Mouse (Mus musculus) midbrain, embryonic 13.5 days (tissue): Measurements from ENCODE around the gene Grap2. TPM values are rescaled to one million over a fixed set of nuclear protein-coding genes. Genes with fewer than 3 reads are reported as not detected.

ENCODE experiments used
- ATAC-seq: fragments of 200-750 bp; cut with Nextera tagmentation; 2 replicates; pipeline ENCODE4 v1.8.0; 2017; ENCODE audit warnings: mild to moderate bottlenecking, moderate TSS enrichment, moderate library complexity
- H3K27ac ChIP-seq: fragments of 300-500 bp; sonication (generic); 2 replicates; pipeline ENCODE4 v1.5.1; 2015; ENCODE audit warnings: inconsistent platforms, mild to moderate bottlenecking, moderate library complexity
- H3K27me3 ChIP-seq: fragments of 300-500 bp; sonication (generic); 2 replicates; pipeline ENCODE4 v1.6.1; 2015; ENCODE audit warnings: mild to moderate bottlenecking, inconsistent platforms
- H3K36me3 ChIP-seq: fragments of 300-500 bp; sonication (generic); 2 replicates; pipeline ENCODE4 v1.6.1; 2015; ENCODE audit warnings: mild to moderate bottlenecking, inconsistent platforms
- H3K4me1 ChIP-seq: fragments of 300-500 bp; sonication (generic); replicated peaks from 2 replicates; pipeline ENCODE4 v1.6.1; 2015; ENCODE audit warnings: inconsistent platforms
- H3K4me2 ChIP-seq: fragments of 300-500 bp; sonication (generic); replicated peaks from 2 replicates; pipeline ENCODE4 v1.6.1; 2015; ENCODE audit warnings: moderate library complexity, mild to moderate bottlenecking, inconsistent platforms
- H3K4me3 ChIP-seq: fragments of 300-500 bp; sonication (generic); replicated peaks from 2 replicates; pipeline ENCODE4 v1.5.1; 2015; ENCODE audit warnings: mild to moderate bottlenecking, inconsistent platforms
- H3K9ac ChIP-seq: fragments of 300-500 bp; sonication (generic); replicated peaks from 2 replicates; pipeline ENCODE4 v1.6.1; 2015; ENCODE audit warnings: mild to moderate bottlenecking, inconsistent platforms
- H3K9me3 ChIP-seq: fragments of 300-500 bp; sonication (generic); 2 replicates; pipeline ENCODE4 v1.6.1; 2016; ENCODE audit warnings: mild to moderate bottlenecking, inconsistent platforms
- WGBS: fragments of 180-500 bp; shearing (Covaris S2); methylation state at CpG from one replicate; pipeline ENCODE4 v1.1.7; 2015; 5-methylcytosine and 5-hydroxymethylcytosine counted together
- polyA plus RNA-seq: library from polyadenylated mRNA; unstranded; fragments of >200 nt; fragmentation: Nextera tagmentation; extraction: Ambion mirVana; gene quantifications from 2 replicates; pipeline ENCODE4 v1.2.1, GENCODE M21; 2015

Gene Grap2
- polyA plus RNA-seq, result 1.0 and 1.6 TPM in 2 replicates

DNA sequence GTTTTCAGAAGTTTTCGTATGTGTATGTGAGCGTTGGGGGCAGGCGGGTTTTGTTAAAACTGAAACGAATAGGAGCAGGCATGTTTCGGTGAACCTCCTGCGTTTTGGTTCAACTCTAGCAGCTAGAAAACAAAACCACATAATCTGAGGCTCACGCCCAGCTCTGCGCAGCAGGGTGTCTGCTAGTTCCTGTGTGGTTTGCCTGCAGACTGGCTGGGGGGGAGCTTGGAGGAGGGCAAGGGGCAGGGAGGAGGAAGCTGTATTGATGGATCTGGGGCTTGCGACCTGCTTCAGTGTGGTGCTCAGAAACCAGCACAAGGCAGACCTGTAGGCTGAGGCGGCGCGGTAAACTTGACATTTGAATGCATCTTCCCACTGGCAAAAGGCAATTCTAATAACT, at the start of gene Grap2:
Grap2 (plus strand) TSS at position 304 of the 400 bp plus-strand sequence.
- Histone ChIP-seq H3K4me3 (no peak within 1 kb of the TSS), H3K27me3 (peaks cover 8% of the 10 kb centered on the region; the same call in 1 of the 2 replicates), H3K36me3 (no peaks in the 10 kb centered on the region), H3K9me3 (no peaks in the 10 kb centered on the region), H3K4me2 (no peak within 1 kb of the TSS), H3K4me1 (peaks cover 6% of the 10 kb centered on the region), H3K9ac (no peak within 1 kb of the TSS), H3K27ac (no peak within 1 kb of the TSS)
- no peak for ATAC-seq
- WGBS, result 62% methylated on average over 12 of the region's 12 CpGs

DNA sequence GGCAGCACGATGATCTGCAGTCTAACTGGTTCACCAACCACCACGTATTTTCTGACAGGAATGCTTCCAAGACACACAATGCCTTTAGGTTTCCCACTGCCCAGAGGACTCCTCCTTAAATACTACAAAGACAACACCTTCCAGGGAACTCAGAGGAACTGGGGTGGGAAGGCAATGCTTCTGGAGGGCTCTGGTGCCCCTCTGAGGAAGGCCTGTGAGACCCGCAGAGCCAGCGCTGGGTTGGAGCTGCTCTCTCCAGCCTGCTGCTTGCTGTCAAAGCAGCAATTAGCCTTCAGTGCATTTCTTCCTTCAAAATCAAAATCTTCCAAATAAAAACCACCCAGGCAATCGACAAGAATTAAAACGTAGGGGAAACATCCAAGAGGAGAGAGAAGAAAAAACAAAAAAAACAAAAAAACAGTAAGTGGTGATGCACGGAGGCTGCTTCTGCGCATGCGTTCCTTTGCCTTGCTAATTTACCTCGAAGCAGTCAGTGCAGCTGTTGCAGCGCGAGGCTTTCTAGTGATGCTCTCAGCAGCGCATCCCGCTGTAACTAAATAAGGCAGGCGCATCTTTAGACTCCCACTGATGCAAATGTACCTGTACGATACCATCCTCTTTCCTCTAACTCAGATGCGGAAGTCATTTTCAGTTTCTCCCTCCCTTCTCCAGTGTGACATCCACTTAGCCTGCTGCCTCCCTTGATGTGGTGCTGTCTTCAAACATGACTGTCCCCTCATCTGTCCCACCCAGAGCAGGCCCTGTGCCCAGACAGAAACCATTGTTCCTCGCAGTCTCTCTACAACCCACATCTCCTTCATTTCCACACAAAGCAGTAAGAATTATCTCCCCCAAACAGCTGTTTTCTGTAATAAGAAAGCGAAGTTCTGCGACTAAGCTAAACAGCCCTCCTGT, 42.2 kb upstream of the Grap2 start:
- no peaks in the 10 kb centered on the region for H3K36me3 ChIP-seq
- peaks cover 12% of the 10 kb centered on the region for H3K4me1 ChIP-seq
- no peaks in the 10 kb centered on the region for H3K9me3 ChIP-seq
- H3K27me3 ChIP-seq, result no peaks in the 10 kb centered on the region
- no peak overlapping the region for H3K4me3 ChIP-seq
- H3K27ac ChIP-seq, result peak overlapping the region; percentile 70
- 0 out of 2 replicates have a peak, but pooled peaks have one; percentile 65 for ATAC-seq
- WGBS, result 30% methylated on average over 20 of the region's 20 CpGs
- H3K9ac ChIP-seq, result peak overlapping the region; percentile 46; the same call in 1 of the 2 replicates
- H3K4me2 ChIP-seq, result peak overlapping the region; percentile 27

DNA sequence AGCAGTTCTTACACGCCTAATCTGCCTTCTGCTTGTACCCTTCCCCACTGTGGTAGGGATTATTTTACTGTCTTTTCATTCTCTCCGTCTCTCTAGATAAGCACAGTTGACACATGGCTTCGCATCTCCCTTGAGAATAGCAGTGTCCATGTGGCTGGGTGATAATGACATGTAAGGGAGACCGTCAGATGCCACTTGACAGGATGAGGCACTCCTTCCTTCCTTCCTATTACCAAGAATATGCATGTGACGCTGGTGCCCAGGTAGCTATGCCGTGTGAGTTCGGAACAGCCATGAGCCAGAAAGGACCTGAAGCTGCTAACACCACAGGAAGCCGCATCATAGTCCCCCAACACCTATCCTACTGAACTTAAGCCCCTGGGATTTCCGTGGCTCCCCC, 41.4 kb upstream of the Grap2 start:
- Histone ChIP-seq H3K4me3 (no peak overlapping the region), H3K27ac (no peak overlapping the region), H3K36me3 (no peaks in the 10 kb centered on the region), H3K27me3 (no peaks in the 10 kb centered on the region), H3K9me3 (no peaks in the 10 kb centered on the region), H3K4me2 (no peak overlapping the region), H3K9ac (no peak overlapping the region), H3K4me1 (peaks cover 12% of the 10 kb centered on the region)
- 76% methylated on average over 9 of the region's 9 CpGs for WGBS
- no peak for ATAC-seq

DNA sequence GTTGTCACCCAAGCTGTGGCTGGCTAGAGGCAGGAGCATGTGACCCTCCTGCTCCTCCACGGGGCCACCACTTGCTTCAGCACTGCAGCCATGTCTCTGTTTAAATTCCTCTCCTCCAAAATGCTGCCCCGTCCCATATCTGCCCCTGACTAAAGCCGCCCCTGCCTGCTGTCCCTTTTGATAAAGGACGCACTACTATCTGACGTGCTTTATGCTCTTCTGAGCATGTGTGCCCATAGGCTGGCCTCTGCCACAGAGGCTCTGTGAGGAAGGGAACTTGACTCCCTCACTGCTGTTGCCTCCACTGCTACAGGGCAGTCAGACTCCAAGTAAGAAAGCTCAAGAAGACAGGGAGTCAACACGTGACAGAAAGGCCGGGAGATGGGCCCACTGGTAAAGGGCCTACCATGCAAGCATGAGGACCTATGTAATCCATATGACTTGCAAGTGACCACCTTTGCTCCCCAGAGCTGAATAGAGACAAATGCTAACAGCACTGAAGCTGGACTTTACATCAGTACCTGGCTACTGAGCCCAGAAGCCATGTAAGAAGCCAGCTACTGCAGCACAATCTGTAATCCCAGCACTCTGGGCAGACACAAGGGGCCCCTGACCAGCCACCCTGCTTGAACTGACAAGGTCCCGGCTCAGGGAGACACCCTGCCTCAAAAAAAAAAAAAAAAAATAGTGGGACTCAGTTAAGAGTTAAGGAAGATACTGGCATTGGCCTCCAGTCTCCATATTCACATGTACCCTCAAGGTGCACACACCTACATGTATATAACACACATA, 39.9 kb upstream of the Grap2 start:
- Histone ChIP-seq H3K4me3 (no peak overlapping the region), H3K9me3 (no peaks in the 10 kb centered on the region), H3K4me1 (peaks cover 12% of the 10 kb centered on the region), H3K27me3 (no peaks in the 10 kb centered on the region), H3K4me2 (no peak overlapping the region), H3K9ac (no peak overlapping the region), H3K27ac (no peak overlapping the region), H3K36me3 (no peaks in the 10 kb centered on the region)
- 86% methylated on average over 8 of the region's 8 CpGs for WGBS
- ATAC-seq, result no peak

DNA sequence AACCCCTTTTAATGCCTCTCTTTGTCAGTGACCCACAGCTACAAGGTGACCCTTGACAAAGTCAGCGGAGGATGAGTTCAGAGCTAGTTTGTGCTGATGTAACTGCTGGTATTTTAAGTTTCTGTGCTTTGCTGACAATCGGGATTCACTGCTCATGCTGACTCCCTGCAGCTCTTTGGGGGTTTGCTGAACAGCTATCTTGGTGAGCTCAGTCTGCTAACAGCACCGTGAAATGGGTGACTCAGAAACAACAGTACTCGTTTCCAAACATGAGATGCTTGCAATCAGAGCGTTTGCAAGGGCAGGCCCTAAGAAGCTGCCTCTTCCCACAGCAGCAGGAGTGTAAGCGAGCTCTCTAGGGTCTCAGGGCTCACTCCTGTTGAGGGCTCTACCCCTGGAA, 39.1 kb upstream of the Grap2 start:
- no peaks in the 10 kb centered on the region for H3K27me3 ChIP-seq
- H3K36me3 ChIP-seq, result no peaks in the 10 kb centered on the region
- no peak for ATAC-seq
- no peaks in the 10 kb centered on the region for H3K9me3 ChIP-seq
- H3K9ac ChIP-seq, result no peak overlapping the region
- no peak overlapping the region for H3K27ac ChIP-seq
- H3K4me3 ChIP-seq, result no peak overlapping the region
- no peak overlapping the region for H3K4me2 ChIP-seq
- 59% methylated on average over 6 of the region's 6 CpGs for WGBS
- peaks cover 12% of the 10 kb centered on the region for H3K4me1 ChIP-seq

DNA sequence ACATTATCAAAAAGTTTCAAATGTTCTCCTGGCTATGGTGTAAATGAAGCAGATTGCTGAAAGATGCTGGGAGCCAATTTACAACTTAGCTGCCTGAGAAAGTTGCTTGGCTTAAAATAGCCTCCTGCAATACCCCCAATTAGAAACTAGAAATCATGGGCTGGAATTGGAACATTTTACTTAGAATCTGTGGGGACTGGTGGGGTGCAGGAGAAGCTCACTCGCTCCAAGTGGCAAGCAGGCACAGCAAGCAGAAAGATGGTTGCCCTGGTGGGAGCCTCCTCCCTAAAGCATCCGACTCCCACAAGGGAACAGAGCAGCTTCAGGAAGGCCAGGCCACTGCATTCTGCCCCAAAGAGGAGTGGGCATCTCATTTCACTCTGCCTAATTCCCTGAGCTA, 36.3 kb upstream of the Grap2 start:
- no peaks in the 10 kb centered on the region for H3K9me3 ChIP-seq
- ATAC-seq, result no peak
- 72% methylated on average over 2 of the region's 2 CpGs for WGBS
- no peak overlapping the region for H3K4me3 ChIP-seq
- no peak overlapping the region for H3K4me2 ChIP-seq
- no peaks in the 10 kb centered on the region for H3K4me1 ChIP-seq
- H3K36me3 ChIP-seq, result no peaks in the 10 kb centered on the region
- no peaks in the 10 kb centered on the region for H3K27me3 ChIP-seq
- H3K9ac ChIP-seq, result no peak overlapping the region
- no peak overlapping the region for H3K27ac ChIP-seq

DNA sequence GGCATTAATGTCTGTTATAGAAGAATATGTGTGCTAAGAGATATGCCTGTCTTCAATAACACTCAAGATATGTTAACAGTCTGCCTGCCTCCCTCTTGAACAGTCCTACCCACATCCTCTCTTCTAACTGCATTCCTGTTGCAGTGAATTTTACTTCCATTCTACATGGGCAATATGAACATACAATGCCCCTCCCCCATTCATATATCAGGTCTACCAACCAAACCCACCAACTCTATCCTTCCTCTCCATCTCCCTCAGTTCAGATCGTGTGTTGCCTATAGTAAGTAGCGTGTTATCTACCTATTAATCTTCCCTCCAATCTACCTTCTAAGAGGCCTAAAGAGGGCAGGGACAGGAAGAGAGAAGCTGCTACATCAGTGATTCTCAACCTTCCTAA, 34.3 kb upstream of the Grap2 start:
- Histone ChIP-seq H3K27me3 (no peaks in the 10 kb centered on the region), H3K27ac (no peak overlapping the region), H3K4me2 (no peak overlapping the region), H3K4me1 (no peaks in the 10 kb centered on the region), H3K4me3 (no peak overlapping the region), H3K9ac (no peak overlapping the region), H3K36me3 (no peaks in the 10 kb centered on the region), H3K9me3 (no peaks in the 10 kb centered on the region)
- ATAC-seq, result no peak
- WGBS, result 97% methylated on average over 2 of the region's 2 CpGs

DNA sequence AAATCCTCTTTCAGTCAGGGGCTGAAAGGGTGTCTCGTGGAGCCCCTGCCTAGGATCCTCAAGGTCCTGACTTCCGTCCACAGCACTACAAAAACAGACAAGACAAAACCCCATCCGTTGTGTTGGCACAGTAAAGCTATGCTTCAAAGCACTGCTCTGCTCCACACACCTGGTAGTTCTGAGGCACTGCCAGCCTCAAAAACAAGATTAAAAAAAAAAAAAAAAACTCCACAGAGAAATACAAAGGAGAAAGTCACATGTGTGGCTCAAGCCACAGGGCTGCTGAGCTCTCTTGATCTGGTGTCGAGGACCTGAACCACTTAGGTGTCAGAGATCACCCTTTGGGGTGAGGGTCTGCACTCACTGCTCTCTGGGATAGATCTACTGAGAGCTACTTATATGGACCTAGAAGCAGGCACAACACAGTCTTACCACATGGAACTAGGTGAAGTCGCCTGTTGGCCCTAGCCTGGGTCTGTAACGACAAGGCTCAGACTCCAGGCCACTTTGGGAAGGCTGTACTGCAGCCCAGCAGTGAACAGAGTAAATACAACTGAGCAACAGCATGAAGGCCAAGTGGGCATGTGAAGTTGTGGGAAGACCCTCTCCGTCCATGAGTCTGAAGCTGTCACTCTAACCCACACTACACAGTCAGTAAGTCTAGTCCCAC, 33.6 kb upstream of the Grap2 start:
- Histone ChIP-seq H3K4me1 (no peaks in the 10 kb centered on the region), H3K36me3 (no peaks in the 10 kb centered on the region), H3K27me3 (no peaks in the 10 kb centered on the region), H3K9ac (no peak overlapping the region), H3K9me3 (no peaks in the 10 kb centered on the region), H3K4me3 (no peak overlapping the region), H3K4me2 (no peak overlapping the region), H3K27ac (no peak overlapping the region)
- ATAC-seq, result no peak
- 85% methylated on average over 7 of the region's 7 CpGs for WGBS

DNA sequence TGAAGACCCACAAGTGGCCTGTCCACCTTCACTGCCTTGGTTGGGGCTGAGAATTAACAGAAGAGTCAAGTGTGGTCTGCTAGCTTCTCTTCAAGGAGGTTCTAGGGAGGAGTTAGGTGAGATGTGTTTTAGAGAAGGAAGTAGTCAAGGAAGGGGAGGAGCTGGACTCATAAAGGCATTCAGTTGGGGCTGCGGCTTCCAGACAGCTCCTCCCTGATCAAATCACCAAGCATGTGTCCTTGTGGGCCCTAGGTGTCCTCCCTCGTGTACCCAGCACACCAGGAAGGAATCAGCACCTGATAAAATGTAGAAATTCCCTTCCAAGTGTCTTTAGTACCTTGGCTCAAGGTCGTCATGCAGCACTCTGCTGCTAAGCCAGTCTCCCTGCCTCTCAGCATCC, 28.3 kb upstream of the Grap2 start:
- no peak overlapping the region for H3K4me2 ChIP-seq
- WGBS, result 73% methylated on average over 3 of the region's 3 CpGs
- no peak overlapping the region for H3K27ac ChIP-seq
- H3K4me1 ChIP-seq, result no peaks in the 10 kb centered on the region
- H3K36me3 ChIP-seq, result no peaks in the 10 kb centered on the region
- no peak overlapping the region for H3K4me3 ChIP-seq
- no peak overlapping the region for H3K9ac ChIP-seq
- no peak for ATAC-seq
- H3K9me3 ChIP-seq, result no peaks in the 10 kb centered on the region
- no peaks in the 10 kb centered on the region for H3K27me3 ChIP-seq

DNA sequence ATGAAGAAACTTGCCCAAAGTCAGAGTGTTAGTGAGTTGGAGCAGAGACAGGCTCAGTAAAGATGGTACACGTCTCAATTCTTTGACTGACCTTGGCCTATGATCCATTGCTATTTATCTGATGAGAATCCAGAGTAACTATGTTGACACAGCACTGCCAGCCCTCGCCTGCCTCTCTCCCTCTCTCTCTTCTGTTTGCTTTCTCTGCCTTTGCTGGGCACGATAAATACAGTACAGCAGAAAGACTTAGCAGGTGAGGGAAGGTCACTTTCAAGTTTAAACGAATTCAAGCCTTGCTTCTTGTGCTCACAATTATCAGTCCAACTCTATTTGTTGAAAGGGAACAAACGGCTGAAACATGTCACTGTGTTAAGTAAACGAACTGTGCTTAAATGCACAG, 27.0 kb upstream of the Grap2 start:
- H3K27me3 ChIP-seq, result no peaks in the 10 kb centered on the region
- H3K4me3 ChIP-seq, result no peak overlapping the region
- 76% methylated on average over 6 of the region's 6 CpGs for WGBS
- H3K9ac ChIP-seq, result no peak overlapping the region
- H3K36me3 ChIP-seq, result no peaks in the 10 kb centered on the region
- ATAC-seq, result no peak
- no peak overlapping the region for H3K4me2 ChIP-seq
- no peaks in the 10 kb centered on the region for H3K9me3 ChIP-seq
- H3K4me1 ChIP-seq, result no peaks in the 10 kb centered on the region
- H3K27ac ChIP-seq, result no peak overlapping the region

DNA sequence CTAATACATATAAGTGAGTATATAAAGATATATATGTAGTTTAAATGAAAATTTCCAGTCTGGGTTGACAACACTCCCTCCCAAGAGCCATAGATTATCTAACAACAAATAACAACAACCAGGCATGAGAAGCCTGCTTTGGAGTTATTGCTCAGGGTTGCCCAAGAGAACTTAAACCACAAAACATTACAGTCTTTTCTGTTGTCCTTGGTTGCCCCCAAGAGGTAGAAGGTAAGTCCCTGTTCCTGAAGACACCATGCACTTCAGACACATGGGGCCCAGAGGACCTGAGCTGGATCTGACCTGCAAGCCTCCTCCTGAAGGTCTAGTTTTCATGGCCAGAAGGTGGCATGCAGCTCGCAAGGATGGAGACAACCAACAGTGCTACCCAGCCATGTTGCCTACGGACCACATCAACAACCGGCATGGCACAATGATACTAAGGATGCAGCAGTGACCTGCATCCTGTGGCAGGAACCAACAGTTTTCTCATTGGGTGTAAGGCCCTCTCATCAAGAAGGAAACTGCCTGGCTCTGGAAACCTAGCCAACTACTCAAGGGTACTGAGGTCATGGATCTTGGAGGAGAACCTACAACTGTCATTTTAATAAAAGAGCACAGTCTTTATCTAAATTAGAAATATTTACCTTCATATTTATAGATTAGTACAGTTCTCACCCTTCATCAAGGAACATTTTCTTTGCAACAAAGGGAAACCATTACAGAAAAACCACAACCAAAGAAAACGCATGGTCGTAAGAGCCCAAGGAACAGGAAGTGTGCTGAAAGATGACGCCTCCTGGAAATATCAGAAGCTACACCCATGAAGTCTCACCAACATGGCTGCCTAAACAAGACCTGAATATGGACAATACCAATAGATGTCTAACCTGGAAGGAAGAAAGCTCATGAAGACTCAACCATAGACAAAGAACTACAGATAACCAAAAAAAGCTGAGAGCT, 17.3 kb upstream of the Grap2 start:
- H3K4me3 ChIP-seq, result no peak overlapping the region
- no peak for ATAC-seq
- no peaks in the 10 kb centered on the region for H3K4me1 ChIP-seq
- no peak overlapping the region for H3K9ac ChIP-seq
- no peaks in the 10 kb centered on the region for H3K36me3 ChIP-seq
- 95% methylated on average over 6 of the region's 6 CpGs for WGBS
- H3K9me3 ChIP-seq, result no peaks in the 10 kb centered on the region
- H3K4me2 ChIP-seq, result no peak overlapping the region
- H3K27me3 ChIP-seq, result no peaks in the 10 kb centered on the region
- H3K27ac ChIP-seq, result no peak overlapping the region
